Mouse (Mus musculus): ENCODE data around the gene Mrps31. TPM values are rescaled to one million over a fixed set of nuclear protein-coding genes. Genes with fewer than 3 reads are reported as not detected.
A peak's percentile ranks its signal among the peaks of the same experiment; 100 is the strongest.

Gene Mrps31
- total and polyA plus RNA-seq, 3 experiments, result 22.0 to 53.7 (median 30.0) TPM

DNA sequence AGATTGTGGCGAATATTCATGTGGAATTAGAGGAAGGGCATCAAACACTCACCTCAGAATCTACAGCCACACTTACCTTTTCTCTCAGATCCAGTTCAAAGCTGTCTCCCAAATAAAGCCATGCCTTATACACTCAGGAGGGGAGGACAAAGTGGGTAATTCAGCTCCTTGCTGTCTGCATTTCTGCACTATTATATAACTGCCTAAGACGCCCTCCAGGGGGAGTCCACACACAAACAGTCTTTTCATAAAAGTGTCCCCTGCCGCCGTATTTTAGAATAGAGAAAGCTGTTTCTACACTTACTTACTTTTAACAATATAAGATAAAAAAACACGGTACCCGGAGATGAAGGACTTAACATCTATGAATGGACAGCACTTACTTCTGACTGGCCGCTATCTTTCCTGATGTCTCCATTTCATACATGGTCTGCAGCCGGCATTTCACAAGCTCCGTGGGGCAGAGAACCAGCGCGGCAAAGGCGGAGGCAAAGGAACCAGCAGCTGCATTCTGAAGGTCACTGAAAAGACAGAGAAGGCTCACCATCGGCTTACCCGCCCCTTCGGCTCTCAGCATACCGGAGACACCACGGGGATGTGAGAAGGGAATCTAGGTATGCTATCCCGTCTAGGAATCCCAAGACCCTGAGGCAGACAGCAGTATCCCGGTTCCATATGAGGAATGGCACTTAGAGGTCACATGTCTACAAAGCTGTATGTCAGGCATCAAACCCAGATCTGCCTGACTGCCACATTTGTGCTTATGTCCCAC is 28.2 kb upstream of the Mrps31 start:
- H3K27ac ChIP-seq (ENCODE audit: insufficient read depth, low read depth), result no peak overlapping the region
- H3K4me1 ChIP-seq (ENCODE audit: control insufficient read depth in 1 of 2, insufficient read depth in 2 of 2), result peaks cover 0 to 13% of the 10 kb centered on the region in 2 experiments; a peak in 2 of 4 replicates
- H3K36me3 ChIP-seq (replicated peaks in 1 of 2; ENCODE audit: control insufficient read depth in 1 of 2, insufficient read depth in 1 of 2, low read length in 1 of 2), result peaks cover 7 to 54% of the 10 kb centered on the region in 2 experiments
- dilution Hi-C loops (cut with MboI; ENCODE audit: extremely low pct_ligation_motif_present, extremely low pct_unique_long_range_greater_than_20kb, low sequenced_read_pairs), result no loop called here
- no peak overlapping the region for H3K9ac ChIP-seq (ENCODE audit: insufficient read depth, low read depth)
- TF ChIP-seq RAD21 (IDR thresholded peaks at IDR 0.05; ENCODE audit: low read depth, low read length) (peak; percentile 3; the same call in 1 of the 2 replicates), CTCF (conservative IDR thresholded peaks at IDR 0.05 in 1 of 2, IDR thresholded peaks at IDR 0.05 in 1 of 2; ENCODE audit: low read depth in 2 of 2, low read length in 2 of 2) (peak in 1 of 2 experiments; percentile 45; a peak in 2 of 4 replicates), SMC3 (IDR thresholded peaks at IDR 0.05; ENCODE audit: low read depth, low read length) (peak; percentile 13; the same call in 1 of the 2 replicates), ETS1 (conservative IDR thresholded peaks at IDR 0.05; ENCODE audit: low read depth, low read length) (no peak)
- in situ Hi-C loops (cut with MboI; ENCODE audit: low pct_ligation_motif_present, low pct_unique_long_range_greater_than_20kb, low sequenced_read_pairs), result loop anchor here (10.0 kb wide), 1 partner anchor 188 kb away; the partner anchor contains the start of gene Vps36
- no peaks in the 10 kb centered on the region for H3K79me2 ChIP-seq (replicated peaks; ENCODE audit: control insufficient read depth, extremely low read depth, insufficient read depth, poor library complexity, severe bottlenecking)
- H3K27me3 ChIP-seq (replicated peaks), result no peaks in the 10 kb centered on the region
- no peak overlapping the region for H3K4me3 ChIP-seq (replicated peaks in 1 of 3; ENCODE audit: low read depth in 2 of 3, low read length in 2 of 3, poor library complexity in 1 of 3)
- H3K4me2 ChIP-seq (ENCODE audit: insufficient read depth, low read depth, poor library complexity, severe bottlenecking), result no peak overlapping the region
- H3K9me3 ChIP-seq (replicated peaks; ENCODE audit: low read length), result no peaks in the 10 kb centered on the region
- no peak for DNase-seq (ENCODE audit: extremely low read depth)

DNA sequence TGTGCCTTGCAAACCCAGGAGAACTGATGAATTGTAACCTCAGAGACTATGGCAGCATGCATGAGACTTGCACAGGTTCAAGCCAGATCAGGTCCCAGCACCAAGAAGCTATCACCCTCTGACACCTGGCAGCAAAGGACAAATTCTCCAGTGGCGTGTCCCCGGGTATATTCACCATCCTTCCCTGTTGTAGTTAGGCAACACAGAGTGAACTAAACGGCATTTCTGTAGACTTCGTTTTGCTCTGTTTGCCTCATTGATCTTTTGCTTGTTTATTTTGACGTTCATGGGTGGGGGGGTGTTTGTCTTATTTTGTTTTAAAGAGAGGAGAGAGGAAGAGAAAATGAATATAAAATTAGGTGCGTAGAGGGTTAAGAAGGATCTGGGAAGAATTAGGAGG is 26.0 kb upstream of the Mrps31 start:
- peaks cover 15 to 66% of the 10 kb centered on the region in 2 experiments for H3K36me3 ChIP-seq (replicated peaks in 1 of 2; ENCODE audit: control insufficient read depth in 1 of 2, insufficient read depth in 1 of 2, low read length in 1 of 2)
- TF ChIP-seq GABPA (IDR thresholded peaks at IDR 0.05; ENCODE audit: insufficient replicate concordance, low read depth, low read length) (no peak), NRF1 (IDR thresholded peaks at IDR 0.05; ENCODE audit: low read depth, low read length) (no peak)

DNA sequence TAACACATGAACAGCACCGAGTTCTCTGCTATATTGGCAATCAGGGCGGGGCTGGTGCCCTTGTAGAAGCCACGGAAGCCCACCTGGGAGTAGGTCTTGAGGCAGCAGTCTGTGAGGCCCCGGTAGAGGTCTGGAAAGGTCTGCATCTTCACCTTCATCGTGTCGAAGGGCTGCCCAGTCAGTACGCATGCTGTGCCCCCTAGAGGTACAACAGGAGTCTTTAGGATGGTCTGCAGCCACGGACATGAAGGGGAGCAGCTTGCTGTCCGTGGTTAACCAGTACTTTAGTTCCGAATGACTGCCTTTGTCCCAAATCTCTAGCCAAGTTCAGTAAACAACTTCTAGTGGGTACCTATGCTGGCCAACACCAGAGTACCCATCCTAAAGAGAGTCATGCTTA is 21.3 kb upstream of the Mrps31 start:
- DNase-seq (ENCODE audit: extremely low read depth), result no peak
- H3K9ac ChIP-seq (ENCODE audit: insufficient read depth, low read depth), result no peak overlapping the region
- no peaks in the 10 kb centered on the region for H3K9me3 ChIP-seq (replicated peaks; ENCODE audit: low read length)
- H3K4me1 ChIP-seq (ENCODE audit: control insufficient read depth in 1 of 2, insufficient read depth in 2 of 2), result peaks cover 3 to 25% of the 10 kb centered on the region in 2 experiments; a peak in 3 of 4 replicates
- H3K27ac ChIP-seq (ENCODE audit: insufficient read depth, low read depth), result no peak overlapping the region
- no peak overlapping the region for H3K4me3 ChIP-seq (replicated peaks in 1 of 3; ENCODE audit: low read depth in 2 of 3, low read length in 2 of 3, poor library complexity in 1 of 3)
- H3K36me3 ChIP-seq (replicated peaks in 1 of 2; ENCODE audit: control insufficient read depth in 1 of 2, insufficient read depth in 1 of 2, low read length in 1 of 2), result peaks cover 11 to 56% of the 10 kb centered on the region in 2 experiments
- dilution Hi-C loops (cut with MboI; ENCODE audit: extremely low pct_ligation_motif_present, extremely low pct_unique_long_range_greater_than_20kb, low sequenced_read_pairs), result no loop called here
- in situ Hi-C loops (cut with MboI; ENCODE audit: low pct_ligation_motif_present, low pct_unique_long_range_greater_than_20kb, low sequenced_read_pairs), result loop anchor here (10.0 kb wide), 1 partner anchor 195 kb away; the partner anchor contains the start of gene Vps36
- no peak overlapping the region for H3K4me2 ChIP-seq (ENCODE audit: insufficient read depth, low read depth, poor library complexity, severe bottlenecking)
- H3K79me2 ChIP-seq (replicated peaks; ENCODE audit: control insufficient read depth, extremely low read depth, insufficient read depth, poor library complexity, severe bottlenecking), result no peaks in the 10 kb centered on the region
- TF ChIP-seq TCF12 (IDR thresholded peaks at IDR 0.05; ENCODE audit: low read depth, low read length), result no peak
- TF ChIP-seq CTCF (conservative IDR thresholded peaks at IDR 0.05 in 1 of 2, IDR thresholded peaks at IDR 0.05 in 1 of 2; ENCODE audit: low read depth in 2 of 2, low read length in 2 of 2), result 0 out of 4 replicates have a peak, but pooled peaks of 1 of the 2 experiments have one; percentile 17
- TF ChIP-seq BHLHE40 (IDR thresholded peaks at IDR 0.05; ENCODE audit: low read depth, low read length), result no peak
- H3K27me3 ChIP-seq (replicated peaks), result no peaks in the 10 kb centered on the region

More for the DNA sequence above, 26.0 kb upstream of the Mrps31 start:
- dilution Hi-C loops (cut with MboI; ENCODE audit: extremely low pct_ligation_motif_present, extremely low pct_unique_long_range_greater_than_20kb, low sequenced_read_pairs) (no loop called here), in situ Hi-C loops (cut with MboI; ENCODE audit: low pct_ligation_motif_present, low pct_unique_long_range_greater_than_20kb, low sequenced_read_pairs) (loop anchor here (10.0 kb wide), 1 partner anchor 190 kb away; the partner anchor contains the start of gene Vps36)
- H3K27me3 ChIP-seq (replicated peaks), result no peaks in the 10 kb centered on the region
- H3K4me3 ChIP-seq (replicated peaks in 1 of 3; ENCODE audit: low read depth in 2 of 3, low read length in 2 of 3, poor library complexity in 1 of 3), result no peak overlapping the region
- no peak for DNase-seq (ENCODE audit: extremely low read depth)
- no peak overlapping the region for H3K27ac ChIP-seq (ENCODE audit: insufficient read depth, low read depth)
- H3K9me3 ChIP-seq (replicated peaks; ENCODE audit: low read length), result no peaks in the 10 kb centered on the region
- H3K79me2 ChIP-seq (replicated peaks; ENCODE audit: control insufficient read depth, extremely low read depth, insufficient read depth, poor library complexity, severe bottlenecking), result no peaks in the 10 kb centered on the region
- H3K9ac ChIP-seq (ENCODE audit: insufficient read depth, low read depth), result no peak overlapping the region
- peaks cover 0 to 18% of the 10 kb centered on the region in 2 experiments; a peak in 2 of 4 replicates for H3K4me1 ChIP-seq (ENCODE audit: control insufficient read depth in 1 of 2, insufficient read depth in 2 of 2)
- no peak overlapping the region for H3K4me2 ChIP-seq (ENCODE audit: insufficient read depth, low read depth, poor library complexity, severe bottlenecking)
